Mouse (Mus musculus): ENCODE results near the gene Fam131c. TPM values are rescaled to one million over a fixed set of nuclear protein-coding genes. Genes with fewer than 3 reads are reported as not detected.

Gene Fam131c
- 0.02 and 0.07 TPM in 2 replicates for polyA plus RNA-seq (2012; rRNA removed)

DNA sequence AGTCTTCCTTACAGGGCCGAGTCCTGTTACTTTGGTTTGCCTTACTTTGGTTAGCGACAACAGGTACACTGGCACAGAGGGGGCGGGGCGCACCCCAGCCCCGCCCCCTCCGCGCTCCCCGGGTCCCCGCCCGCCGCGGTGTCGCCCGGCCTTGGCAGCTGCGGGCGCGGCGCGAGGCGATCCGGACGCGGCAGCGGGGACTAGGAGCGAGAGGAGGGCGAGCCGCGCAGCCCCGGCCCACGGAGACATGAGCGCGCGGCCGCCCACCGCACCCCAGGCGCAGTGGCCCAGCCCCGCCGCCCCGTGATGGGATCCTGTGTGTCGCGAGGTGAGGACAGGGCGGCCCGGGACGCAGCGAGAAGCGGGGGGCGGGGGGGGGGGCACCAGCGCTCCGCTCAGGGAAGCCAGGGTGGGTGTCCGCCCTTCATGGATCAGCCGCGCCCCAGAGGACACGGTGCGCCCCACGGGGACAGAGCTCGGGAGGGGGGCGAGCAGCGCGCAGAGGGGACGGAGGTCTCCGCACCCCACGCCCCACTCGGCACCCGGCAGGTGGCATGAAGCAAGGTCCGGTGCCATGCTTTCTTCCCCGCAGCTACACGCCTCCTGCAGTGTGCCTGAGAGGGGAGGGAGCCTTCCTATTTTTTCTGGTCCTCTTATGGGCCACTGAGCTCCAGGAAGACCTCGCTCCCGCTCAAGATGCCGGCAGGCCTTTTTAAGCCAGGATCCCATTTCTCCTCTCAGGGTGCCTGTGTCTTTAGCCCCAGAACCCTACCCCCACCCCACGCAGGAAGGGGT lies at the start of gene Fam131c:
Fam131c (plus strand) TSS at position 224 of the 795 bp plus-strand sequence.

GRCm38 (mm10) chr4:141398545-141398944 lies 30.5 kb downstream of the Fam131c start, which contains the start of gene Clcnka:
Gene Clcnka (minus strand): TSS chr4:141398724.

GRCm38 (mm10) chr4:141415924-141416323 lies 47.9 kb downstream of the Fam131c start, which contains the start of gene Clcnkb:
Gene Clcnkb (minus strand): TSS chr4:141416014.

DNA sequence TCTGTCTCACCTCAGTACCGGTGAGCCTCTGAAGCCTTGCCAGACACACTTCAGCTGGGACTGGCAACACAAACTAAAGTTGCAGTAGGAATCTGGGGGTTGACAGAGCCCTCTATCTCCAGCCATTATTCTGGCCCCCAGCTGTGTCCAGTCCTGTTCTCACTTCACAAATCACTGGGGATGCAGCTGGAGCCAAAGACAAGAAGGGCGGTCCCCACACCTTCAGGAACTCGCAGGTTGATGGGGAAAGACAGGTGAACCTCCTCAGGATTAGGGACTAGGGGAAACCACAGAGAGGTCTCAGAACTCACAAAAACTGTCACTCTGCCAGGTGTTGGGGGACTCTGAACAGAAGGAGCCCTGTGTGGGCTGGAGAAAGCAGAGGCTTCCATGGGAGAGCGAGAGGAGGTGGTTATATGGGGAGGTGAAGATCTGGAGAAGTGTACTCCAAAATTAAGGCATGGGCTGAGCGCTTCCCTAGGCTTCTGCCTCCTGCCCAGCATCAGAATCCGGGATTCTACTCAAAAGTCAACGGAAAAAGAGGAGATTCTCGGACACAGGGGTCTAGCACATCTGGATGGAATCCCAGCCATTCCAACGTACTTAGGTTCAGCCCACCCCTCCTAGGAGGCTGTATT lies 52.3 kb downstream of the Fam131c start, which contains the start of gene Hspb7:
Hspb7 (plus strand) TSS at position 588 of the 638 bp plus-strand sequence.

Other genes starting within 250 kb of the Fam131c start
- gene Szrd1, start 228.4 kb upstream of the Fam131c start, polyA plus RNA-seq (2012; rRNA removed) = 12.1 and 14.6 TPM in 2 replicates
- gene Fbxo42, start 220.3 kb upstream of the Fam131c start, polyA plus RNA-seq (2012; rRNA removed) = 6.7 and 9.1 TPM in 2 replicates
- 0.76 and 0.78 TPM in 2 replicates for gene Rsg1, start 154.3 kb upstream of the Fam131c start, polyA plus RNA-seq (2012; rRNA removed)
- 0.84 and 0.97 TPM in 2 replicates for gene Arhgef19, start 128.7 kb upstream of the Fam131c start, polyA plus RNA-seq (2012; rRNA removed)
- 1.3 and 1.5 TPM in 2 replicates for gene Epha2, start 67.0 kb upstream of the Fam131c start, polyA plus RNA-seq (2012; rRNA removed)
- 0.01 TPM in 1 of 2 replicates, not detected in the other for gene Clcnka, start 30.5 kb downstream of the Fam131c start, polyA plus RNA-seq (2012; rRNA removed)
- not detected in 2 replicates for gene Clcnkb, start 47.8 kb downstream of the Fam131c start, polyA plus RNA-seq (2012; rRNA removed)
- gene Hspb7, start 52.6 kb downstream of the Fam131c start, polyA plus RNA-seq (2012; rRNA removed) = 0.05 and 0.17 TPM in 2 replicates
- not detected in 2 replicates for gene Srarp, start 67.9 kb downstream of the Fam131c start, polyA plus RNA-seq (2012; rRNA removed)
- gene Zbtb17, start 76.4 kb downstream of the Fam131c start, polyA plus RNA-seq (2012; rRNA removed) = 8.0 and 8.6 TPM in 2 replicates
- gene Spen, start 170.4 kb downstream of the Fam131c start, polyA plus RNA-seq (2012; rRNA removed) = 3.2 and 4.0 TPM in 2 replicates
- gene Fblim1, start 237.9 kb downstream of the Fam131c start, polyA plus RNA-seq (2012; rRNA removed) = 1.1 and 1.2 TPM in 2 replicates

All from liver, embryonic 14 days (tissue).